Mouse (Mus musculus) olfactory bulb, adult 2 months (tissue): ENCODE measurements around the gene Eddm3b.

Source experiments
- CTCF ChIP-seq: fragments of 200-500 bp; IDR thresholded peaks from 2 replicates; pipeline ENCODE4 v1.5.1; 2012; ENCODE audit warnings: low read depth, mild to moderate bottlenecking, low read length, moderate library complexity; ENCODE audit not compliant: insufficient read depth
- POLR2A ChIP-seq: fragments of 200-500 bp; IDR thresholded peaks from 2 replicates; pipeline ENCODE4 v1.6.1; 2012; ENCODE audit warnings: mild to moderate bottlenecking, low read depth, low read length, moderate library complexity; ENCODE audit not compliant: insufficient read depth

- TF ChIP-seq CTCF (no peak), POLR2A (no peak)
These were observed 42.8 kb downstream of the Eddm3b start for GRCm38 (mm10) chr14:51157072-51157471.
